Mouse (Mus musculus) skeletal muscle tissue, adult 2 months (tissue): Measurements from ENCODE around the gene Atad5.
"Not testable (repeated sequence)": the region's sequence is repeated elsewhere in the genome, so short reads cannot be mapped to it uniquely, and the experiment has no call there.

Experiments
- DNase-seq: peaks from one replicate; pipeline ENCODE4 v3.0.0-alpha.2; 2012; ENCODE audit warnings: low read depth, low spot score

The Atad5 gene

GRCm38 (mm10) chr11:80088917-80089816 is at the start of gene Atad5:
Atad5 (plus strand) TSS chr11:80089400.
- peak; percentile 71 for DNase-seq

- DNase-seq, result peak; percentile 47
Observed at GRCm38 (mm10) chr11:80042615-80043418, 46.4 kb upstream of the Atad5 start.

- DNase-seq, result no peak
Observed at GRCm38 (mm10) chr11:80043419-80043817, 45.8 kb upstream of the Atad5 start.

GRCm38 (mm10) chr11:80046856-80047255 is 42.3 kb upstream of the Atad5 start:
- DNase-seq, result no peak

- no peak for DNase-seq
Observed at GRCm38 (mm10) chr11:80050088-80050487, 39.1 kb upstream of the Atad5 start.

GRCm38 (mm10) chr11:80052456-80052855 is 36.7 kb upstream of the Atad5 start:
- no peak for DNase-seq

- DNase-seq, result no peak
Observed at GRCm38 (mm10) chr11:80053171-80053570, 36.0 kb upstream of the Atad5 start.

GRCm38 (mm10) chr11:80054659-80055058 is 34.5 kb upstream of the Atad5 start:
- DNase-seq, result no peak

- no peak for DNase-seq
Observed at GRCm38 (mm10) chr11:80056141-80056540, 33.1 kb upstream of the Atad5 start.

- peak; percentile 44 for DNase-seq
Observed at GRCm38 (mm10) chr11:80062159-80062558, 27.0 kb upstream of the Atad5 start.

GRCm38 (mm10) chr11:80066373-80066772 is 22.8 kb upstream of the Atad5 start:
- DNase-seq, result not testable (repeated sequence)

GRCm38 (mm10) chr11:80067558-80067957 is 21.6 kb upstream of the Atad5 start:
- DNase-seq, result no peak

GRCm38 (mm10) chr11:80069815-80070214 is 19.4 kb upstream of the Atad5 start:
- no peak for DNase-seq

- no peak for DNase-seq
Observed at GRCm38 (mm10) chr11:80071039-80071438, 18.2 kb upstream of the Atad5 start.

GRCm38 (mm10) chr11:80072365-80072764 is 16.8 kb upstream of the Atad5 start:
- DNase-seq, result no peak

- no peak for DNase-seq
Observed at GRCm38 (mm10) chr11:80075608-80076277, 13.5 kb upstream of the Atad5 start.

GRCm38 (mm10) chr11:80077784-80078545 is 11.2 kb upstream of the Atad5 start:
- DNase-seq, result no peak

- no peak for DNase-seq
Observed at GRCm38 (mm10) chr11:80078831-80079230, 10.4 kb upstream of the Atad5 start.

- no peak for DNase-seq
Observed at GRCm38 (mm10) chr11:80079751-80080150, 9.4 kb upstream of the Atad5 start.

GRCm38 (mm10) chr11:80080381-80080825 is 8.8 kb upstream of the Atad5 start:
- no peak for DNase-seq
